In the genomic region with DNA sequence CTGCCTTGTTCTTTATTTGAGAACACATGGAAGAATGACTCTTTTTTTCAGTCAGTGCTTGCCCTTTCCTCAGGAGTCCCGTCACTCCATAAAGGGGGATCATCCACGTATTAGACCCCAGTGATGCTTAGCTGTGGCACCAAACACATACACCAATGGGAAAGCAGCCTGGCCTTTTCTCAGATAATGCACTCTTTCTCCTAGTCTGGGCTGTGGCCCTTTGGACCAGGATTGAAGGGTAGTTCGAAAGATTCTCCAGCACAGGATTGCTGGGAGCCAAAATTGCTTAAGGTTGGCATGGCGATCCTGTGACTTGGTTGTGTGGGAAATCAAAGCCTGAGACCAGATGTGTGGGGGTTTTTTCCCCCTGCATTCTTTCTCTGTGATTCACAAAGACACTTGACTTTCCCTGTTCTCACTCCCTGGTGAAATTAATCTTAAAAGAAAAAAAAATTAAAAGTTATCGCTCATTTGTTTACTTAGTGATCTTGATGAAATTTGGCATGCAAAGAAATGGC, we compare ENCODE assay signal across 17 mouse cellular contexts.
DNase-seq lines count a peak whose midpoint lies in the region; ATAC-seq and TF ChIP-seq lines count a peak whose summit lies in the region.
"Had no signal": no experiment of that assay in that cellular context is flagged by ENCODE, and none has a peak within 500 bp of the region (broad histone marks: within the 10 kb centered on the region; RNA-seq: fewer than 3 reads in every experiment).

No protein-coding gene starts in this region.

- H3K9me3 ChIP-seq in forebrain, embryonic 10.5 days, result no peaks in the 10 kb centered on the region
- H3K9me3 ChIP-seq in forebrain, postnatal 0 days (ENCODE audit: low read length), result no peaks in the 10 kb centered on the region
- no peaks in the 10 kb centered on the region for H3K9me3 ChIP-seq in forebrain, embryonic 15.5 days
- H3K9me3 ChIP-seq in midbrain, embryonic 10.5 days (replicated peaks), result no peaks in the 10 kb centered on the region
- H3K9me3 ChIP-seq in neural tube, embryonic 15.5 days (replicated peaks), result no peaks in the 10 kb centered on the region
- H3K9me3 ChIP-seq: heart, embryonic 15.5 days had no signal

- no peak for ATAC-seq in forebrain, postnatal 0 days
- ATAC-seq in forebrain, embryonic 15.5 days (replicated peaks), result 0 out of 2 replicates have a peak, but pooled peaks have one; percentile 30
- ATAC-seq in neural tube, embryonic 15.5 days (ENCODE audit: low FRiP score), result no peak
- no peak for ATAC-seq in monocyte, adult 5-6 weeks (replicated peaks; ENCODE audit: insufficient number of reproducible peaks, low FRiP score, low TSS enrichment, poor library complexity, severe bottlenecking)
- ATAC-seq: inflammation-experienced regulatory T-cells, adult 6 months; liver, embryonic 12.5 days had no signal

- no peak overlapping the region for H3K9ac ChIP-seq in forebrain, postnatal 0 days
- H3K9ac ChIP-seq in forebrain, embryonic 15.5 days (replicated peaks), result no peak overlapping the region
- H3K9ac ChIP-seq in neural tube, embryonic 15.5 days (replicated peaks), result no peak overlapping the region
- H3K9ac ChIP-seq: heart, embryonic 15.5 days; liver, embryonic 12.5 days had no signal

- no peak for DNase-seq in forebrain, embryonic 10.5 days (ENCODE audit: extremely low spot score, low spot score)
- no peak for DNase-seq in forebrain, postnatal 0 days
- DNase-seq in midbrain, embryonic 10.5 days (ENCODE audit: low spot score), result peak; percentile 35
- DNase-seq in adrenal gland, postnatal 36 days, result no peak
- DNase-seq in thymus, postnatal 10 days (ENCODE audit: low spot score in 2 of 2), result no peak
- DNase-seq: adrenal gland, postnatal 14 days; cerebellum, postnatal 14 days; heart, adult 11 months; right cerebral cortex, postnatal 4 days; thymus, postnatal 14 days had no signal

- no peak overlapping the region for H3K4me3 ChIP-seq in forebrain, embryonic 10.5 days
- H3K4me3 ChIP-seq in forebrain, postnatal 0 days (ENCODE audit: low read depth, low read length), result no peak overlapping the region
- H3K4me3 ChIP-seq in forebrain, embryonic 15.5 days, result no peak overlapping the region
- H3K4me3 ChIP-seq in midbrain, embryonic 10.5 days, result no peak overlapping the region
- H3K4me3 ChIP-seq in neural tube, embryonic 15.5 days (replicated peaks), result no peak overlapping the region
- H3K4me3 ChIP-seq: heart, embryonic 15.5 days; layer of hippocampus, adult 2 months; liver, embryonic 12.5 days had no signal

- H3K4me2 ChIP-seq in forebrain, postnatal 0 days (ENCODE audit: low read depth), result no peak overlapping the region
- no peak overlapping the region for H3K4me2 ChIP-seq in forebrain, embryonic 15.5 days (replicated peaks)
- no peak overlapping the region for H3K4me2 ChIP-seq in neural tube, embryonic 15.5 days
- H3K4me2 ChIP-seq: heart, embryonic 15.5 days; liver, embryonic 12.5 days had no signal

- TF ChIP-seq CTCF in forebrain, postnatal 0 days (IDR thresholded peaks at IDR 0.05; ENCODE audit: low read depth), result no peak

- WGBS in forebrain, embryonic 10.5 days, result 35% methylated on average over 5 of the region's 5 CpGs
- WGBS in forebrain, postnatal 0 days, result 25% methylated on average over 5 of the region's 5 CpGs
- WGBS in forebrain, embryonic 15.5 days, result 26% methylated on average over 5 of the region's 5 CpGs
- 30% methylated on average over 5 of the region's 5 CpGs for WGBS in midbrain, embryonic 10.5 days
- 33% methylated on average over 5 of the region's 5 CpGs for WGBS in neural tube, embryonic 15.5 days

- peaks cover 15% of the 10 kb centered on the region for H3K27me3 ChIP-seq in forebrain, embryonic 10.5 days (ENCODE audit: poor library complexity, severe bottlenecking)
- H3K27me3 ChIP-seq in forebrain, postnatal 0 days (ENCODE audit: insufficient read depth, low read length), result no peaks in the 10 kb centered on the region; the same call in 1 of the 2 replicates
- no peaks in the 10 kb centered on the region for H3K27me3 ChIP-seq in forebrain, embryonic 15.5 days
- H3K27me3 ChIP-seq in midbrain, embryonic 10.5 days (ENCODE audit: low read depth, poor library complexity, severe bottlenecking), result peaks cover 36% of the 10 kb centered on the region
- no peaks in the 10 kb centered on the region for H3K27me3 ChIP-seq in neural tube, embryonic 15.5 days (replicated peaks)
- H3K27me3 ChIP-seq: heart, embryonic 15.5 days; liver, embryonic 12.5 days had no signal

- H3K27ac ChIP-seq in forebrain, embryonic 10.5 days, result peak overlapping the region; percentile 73
- no peak overlapping the region for H3K27ac ChIP-seq in forebrain, postnatal 0 days (ENCODE audit: low read depth, low read length)
- no peak overlapping the region for H3K27ac ChIP-seq in forebrain, embryonic 15.5 days (replicated peaks)
- peak overlapping the region; percentile 79 for H3K27ac ChIP-seq in midbrain, embryonic 10.5 days (replicated peaks)
- peak overlapping the region; percentile 65 for H3K27ac ChIP-seq in neural tube, embryonic 15.5 days (replicated peaks)
- H3K27ac ChIP-seq: heart, embryonic 15.5 days; layer of hippocampus, adult 2 months; liver, embryonic 12.5 days had no signal

- H3K4me1 ChIP-seq in forebrain, embryonic 10.5 days, result peaks cover 62% of the 10 kb centered on the region
- H3K4me1 ChIP-seq in forebrain, postnatal 0 days (ENCODE audit: insufficient read depth), result no peaks in the 10 kb centered on the region
- peaks cover 44% of the 10 kb centered on the region for H3K4me1 ChIP-seq in forebrain, embryonic 15.5 days
- peaks cover 62% of the 10 kb centered on the region for H3K4me1 ChIP-seq in midbrain, embryonic 10.5 days
- H3K4me1 ChIP-seq in neural tube, embryonic 15.5 days, result peaks cover 28% of the 10 kb centered on the region
- H3K4me1 ChIP-seq: heart, embryonic 15.5 days; liver, embryonic 12.5 days had no signal

- peaks cover 40% of the 10 kb centered on the region for H3K36me3 ChIP-seq in forebrain, embryonic 10.5 days (replicated peaks)
- H3K36me3 ChIP-seq in forebrain, postnatal 0 days (ENCODE audit: insufficient read depth), result no peaks in the 10 kb centered on the region
- no peaks in the 10 kb centered on the region for H3K36me3 ChIP-seq in forebrain, embryonic 15.5 days
- H3K36me3 ChIP-seq in midbrain, embryonic 10.5 days, result peaks cover 48% of the 10 kb centered on the region
- H3K36me3 ChIP-seq in neural tube, embryonic 15.5 days, result peaks cover 14% of the 10 kb centered on the region
- H3K36me3 ChIP-seq: heart, embryonic 15.5 days; liver, embryonic 12.5 days had no signal

Comparison
In these comparisons a context has a peak if more than half of its experiments do, and no peak if none do; other contexts are left out.
1. H3K27ac ChIP-seq: peak in forebrain, embryonic 10.5 days (single experiment), midbrain, embryonic 10.5 days (single experiment) and neural tube, embryonic 15.5 days (single experiment); none in forebrain, postnatal 0 days (single experiment) and forebrain, embryonic 15.5 days (single experiment).